Mouse (Mus musculus) thymus, postnatal 10 days (tissue): ENCODE data around the gene Clec9a.
A peak's percentile ranks its signal among the peaks of the same experiment; 100 is the strongest.

ENCODE experiments used
- DNase-seq, 2 experiments: peaks; one replicate each; pipeline ENCODE4 v3.0.0; 2021; ENCODE audit warnings: low spot score in 2 of 2

Gene Clec9a

GRCm38 (mm10) chr6:129408562-129408961 is at the start of gene Clec9a:
Gene Clec9a, plus strand, starts transcription at chr6:129408862.
- no peak for DNase-seq

- no peak for DNase-seq
These were observed 49.1 kb upstream of the Clec9a start for GRCm38 (mm10) chr6:129359515-129359914.

- DNase-seq = no peak
These were observed 44.7 kb upstream of the Clec9a start for GRCm38 (mm10) chr6:129363942-129364341.

GRCm38 (mm10) chr6:129365959-129366359 is 42.7 kb upstream of the Clec9a start:
- peak in 1 of 2 experiments; percentile 75 for DNase-seq

- no peak for DNase-seq
These were observed 39.1 kb upstream of the Clec9a start for GRCm38 (mm10) chr6:129369374-129370132.

GRCm38 (mm10) chr6:129374937-129375471 is 33.7 kb upstream of the Clec9a start:
- no peak for DNase-seq

- no peak for DNase-seq
These were observed 28.2 kb upstream of the Clec9a start for GRCm38 (mm10) chr6:129380454-129380853.

- DNase-seq = no peak
These were observed 26.9 kb upstream of the Clec9a start for GRCm38 (mm10) chr6:129381736-129382135.

GRCm38 (mm10) chr6:129383466-129383865 is 25.2 kb upstream of the Clec9a start:
- DNase-seq = no peak

GRCm38 (mm10) chr6:129385000-129385399 is 23.7 kb upstream of the Clec9a start:
- DNase-seq = no peak

- no peak for DNase-seq
These were observed 22.9 kb upstream of the Clec9a start, which contains the start of gene Clec12b for GRCm38 (mm10) chr6:129385774-129386173. Gene Clec12b, minus strand, starts transcription at chr6:129385874.

GRCm38 (mm10) chr6:129393087-129393720 is 15.5 kb upstream of the Clec9a start:
- no peak for DNase-seq

GRCm38 (mm10) chr6:129393732-129394131 is 14.9 kb upstream of the Clec9a start:
- no peak for DNase-seq

- no peak for DNase-seq
These were observed 11.7 kb upstream of the Clec9a start, which contains the start of gene Clec1b for GRCm38 (mm10) chr6:129396997-129397396. Gene Clec1b, plus strand, starts transcription at chr6:129397297.

GRCm38 (mm10) chr6:129399945-129400344 is 8.7 kb upstream of the Clec9a start:
- DNase-seq = no peak

- no peak for DNase-seq
These were observed 6.3 kb upstream of the Clec9a start for GRCm38 (mm10) chr6:129402404-129402803.

- DNase-seq = no peak
These were observed 5.3 kb upstream of the Clec9a start for GRCm38 (mm10) chr6:129403391-129403790.

- DNase-seq = no peak
These were observed 2.7 kb upstream of the Clec9a start for GRCm38 (mm10) chr6:129405999-129406398.

- DNase-seq = no peak
These were observed 1.3 kb upstream of the Clec9a start for GRCm38 (mm10) chr6:129407324-129407723.

GRCm38 (mm10) chr6:129414177-129414576 is 5.5 kb downstream of the Clec9a start:
- DNase-seq = no peak

- no peak for DNase-seq
These were observed 13.6 kb downstream of the Clec9a start for GRCm38 (mm10) chr6:129422311-129422710.

- no peak for DNase-seq
These were observed 14.5 kb downstream of the Clec9a start for GRCm38 (mm10) chr6:129423040-129423733.
